Mouse (Mus musculus) G1E (cell line): ENCODE data around the gene Tcf25.

ENCODE experiments used
- CTCF ChIP-seq: IDR thresholded peaks from 2 replicates; pipeline ENCODE4 v1.5.1; 2012; ENCODE audit warnings: low read depth, low read length, inconsistent platforms, mixed read lengths
- GATA1 ChIP-seq: IDR thresholded peaks from 2 replicates; pipeline ENCODE4 v1.6.1; 2012; ENCODE audit warnings: borderline replicate concordance, low read length, inconsistent platforms, mixed read lengths
- POLR2AphosphoS5 ChIP-seq: IDR thresholded peaks from 2 replicates; pipeline ENCODE4 v1.6.1; 2012; ENCODE audit warnings: low read depth, low read length, inconsistent platforms; ENCODE audit not compliant: insufficient replicate concordance
- TAL1 ChIP-seq: conservative IDR thresholded peaks from 2 replicates; pipeline ENCODE4 v1.6.1; 2012; ENCODE audit warnings: low read depth, low read length, inconsistent platforms, mixed read lengths

GRCm38 (mm10) chr8:123387041-123387440 lies 13.5 kb downstream of the Tcf25 start:
- TF ChIP-seq CTCF (no peak), GATA1 (no peak), POLR2AphosphoS5 (no peak), TAL1 (no peak)
